Mouse (Mus musculus) gastrocnemius, adult 2 months (tissue): ENCODE measurements around the gene Strada. TPM values are rescaled to one million over a fixed set of nuclear protein-coding genes. Genes with fewer than 3 reads are reported as not detected.

Source experiments
- DNase-seq: peaks from one replicate; pipeline ENCODE4 v3.0.0; 2022
- H3K27ac ChIP-seq: fragments of 200-600 bp; 2 replicates; pipeline ENCODE4 v1.8.1; 2022; ENCODE audit warnings: mild to moderate bottlenecking
- H3K4me3 ChIP-seq: fragments of 200-600 bp; 2 replicates; pipeline ENCODE4 v1.8.1; 2022; ENCODE audit warnings: mild to moderate bottlenecking, moderate library complexity
- CTCF ChIP-seq: fragments of 200-600 bp; IDR thresholded peaks from 2 replicates; pipeline ENCODE4 v1.8.1; 2022; ENCODE audit warnings: antibody characterized with exemption, mild to moderate bottlenecking, moderate library complexity
- intact Hi-C: fragments of 180-260 bp; cut with DNase I; formaldehyde crosslinking; loops from one replicate; pipeline ENCODE4 v1.15.1; 2025
- total RNA-seq, 2 experiments: library from RNA; stranded (reverse); gene quantifications; 2 replicates each; pipeline ENCODE4 v1.2.3; 2021

Strada gene
- total RNA-seq, 2 experiments from 2014 or later, result 10.0 to 10.5 TPM

DNA sequence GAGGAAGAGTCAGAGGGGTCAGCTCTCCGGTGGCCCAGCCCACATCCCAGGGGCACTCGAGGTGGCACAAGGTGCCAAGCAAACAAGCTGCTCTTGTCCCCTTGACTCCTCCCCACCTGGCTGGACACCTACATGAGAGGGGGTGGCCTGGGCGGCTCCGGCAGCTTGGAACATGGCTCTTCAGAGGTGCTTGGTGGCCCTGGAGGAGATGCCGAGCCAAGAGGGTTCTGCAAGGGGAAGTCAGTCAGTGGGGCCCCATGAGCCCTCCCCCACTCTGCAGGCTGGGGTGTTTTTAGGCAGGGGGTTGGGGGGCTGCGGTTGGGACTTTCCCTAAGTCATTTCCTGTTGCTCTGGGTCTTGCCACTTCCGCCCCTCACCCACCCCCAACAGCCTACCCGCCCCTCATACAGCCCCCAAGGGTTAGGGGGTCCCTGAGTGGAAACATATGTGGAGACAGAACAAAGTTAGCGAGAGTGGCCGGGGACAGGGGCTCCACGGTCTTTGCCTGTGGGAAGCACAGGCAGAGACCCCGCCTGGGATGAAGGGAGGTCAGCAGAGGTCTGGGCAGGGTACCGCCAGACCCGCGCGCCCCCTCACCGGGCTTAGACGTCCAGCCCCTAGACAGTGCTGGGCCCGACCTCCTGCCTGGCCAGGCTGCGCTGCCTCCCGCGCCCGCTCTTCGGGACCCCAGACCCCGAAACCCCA is 42.6 kb downstream of the Strada start:
- peak; percentile 42 for DNase-seq
- Histone ChIP-seq H3K4me3 (peak overlapping the region; percentile 92), H3K27ac (peak overlapping the region; percentile 82)
- intact Hi-C loops, result loop anchor here (10.0 kb wide), 1 partner anchor 235 kb away; no protein-coding TSS in a partner anchor
- no peak for TF ChIP-seq CTCF

DNA sequence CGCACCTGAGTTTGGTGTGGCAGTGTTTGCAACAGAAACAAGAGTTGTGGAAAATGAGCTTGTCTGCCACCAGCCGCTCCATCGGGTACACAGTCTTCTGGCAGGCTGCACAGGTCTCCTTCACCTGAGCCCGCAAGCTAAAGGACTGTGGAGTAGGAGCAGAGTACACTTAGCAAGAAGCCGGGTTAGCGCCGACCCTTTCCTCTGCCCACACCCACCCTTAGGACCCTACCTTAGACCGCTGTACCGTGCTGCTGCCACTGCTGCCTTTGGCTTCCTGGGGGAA is 43.1 kb downstream of the Strada start:
- intact Hi-C loops, result loop anchor here (10.0 kb wide), 1 partner anchor 236 kb away; no protein-coding TSS in a partner anchor
- H3K27ac ChIP-seq, result peak overlapping the region; percentile 82; the same call in 1 of the 2 replicates
- no peak for TF ChIP-seq CTCF
- H3K4me3 ChIP-seq, result peak overlapping the region; percentile 92
- peak; percentile 36 for DNase-seq

DNA sequence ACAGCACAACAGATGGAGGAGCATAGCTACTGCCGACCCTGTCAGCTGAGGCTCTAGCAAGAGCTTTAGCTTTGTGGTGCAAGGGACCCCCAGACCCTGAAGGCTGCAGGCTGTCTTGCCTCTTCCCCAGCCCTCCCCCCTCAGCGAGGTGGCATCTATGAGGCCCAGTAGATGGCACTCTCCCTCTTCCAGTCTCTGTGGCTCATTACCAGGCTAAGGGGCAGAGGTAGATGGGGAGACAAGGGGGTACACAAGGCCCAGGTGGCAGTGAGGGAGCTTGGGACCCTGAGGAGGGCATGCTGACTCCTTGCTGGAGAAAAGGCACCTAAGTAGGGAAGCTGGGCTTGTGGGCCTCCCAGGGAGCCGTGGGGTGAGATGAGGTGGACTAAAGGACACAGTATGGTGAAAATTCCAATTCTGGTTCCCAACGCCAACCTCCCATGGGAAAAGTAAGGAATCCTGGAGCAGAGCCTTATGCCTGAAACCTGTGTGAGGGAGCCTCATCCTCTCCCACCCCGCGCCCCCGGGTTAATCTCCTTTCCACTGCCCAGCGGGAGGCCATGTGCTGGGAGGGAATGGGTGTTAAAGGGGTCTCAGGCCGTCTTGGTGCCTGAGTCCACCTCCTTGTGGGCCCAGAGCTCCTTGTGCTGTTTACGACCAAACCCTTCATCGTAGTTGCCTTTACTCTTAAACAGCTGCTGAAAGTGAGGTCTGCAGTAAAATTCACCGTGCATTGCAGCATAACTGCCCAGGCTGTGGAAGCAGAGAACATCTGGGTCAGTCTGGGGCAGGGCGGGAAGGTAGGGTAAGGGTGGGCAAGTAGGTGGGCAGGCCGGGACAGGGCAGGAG is 43.7 kb downstream of the Strada start:
- DNase-seq, result no peak
- Histone ChIP-seq H3K4me3 (peak overlapping the region; percentile 92), H3K27ac (peak overlapping the region; percentile 82; the same call in 1 of the 2 replicates)
- TF ChIP-seq CTCF, result peak; percentile 66
- intact Hi-C loops, result loop anchor here (10.0 kb wide), 1 partner anchor 236 kb away; no protein-coding TSS in a partner anchor

DNA sequence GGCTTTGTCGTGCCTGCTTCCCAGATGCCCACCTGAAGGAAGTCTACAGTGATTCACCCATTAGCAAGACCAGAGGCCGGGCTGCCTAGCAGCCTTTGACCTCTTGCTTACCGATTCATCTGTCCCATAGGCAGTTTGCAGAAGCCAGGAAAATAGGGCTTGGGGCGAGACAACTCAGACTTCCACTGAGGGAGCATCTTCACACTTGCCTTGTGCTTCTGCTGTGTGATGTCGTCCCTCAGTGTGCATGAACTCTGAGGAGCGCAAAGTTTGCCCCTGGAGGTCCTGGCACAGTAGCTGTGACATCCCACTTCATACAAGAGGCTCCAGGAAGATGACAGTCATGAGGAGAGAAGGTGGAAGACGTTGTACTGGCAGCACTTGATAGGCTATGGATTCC is 44.8 kb downstream of the Strada start:
- intact Hi-C loops, result loop anchor here (10.0 kb wide), 1 partner anchor 238 kb away; no protein-coding TSS in a partner anchor
- no peak overlapping the region for H3K27ac ChIP-seq
- TF ChIP-seq CTCF, result no peak
- DNase-seq, result no peak
- H3K4me3 ChIP-seq, result no peak overlapping the region

DNA sequence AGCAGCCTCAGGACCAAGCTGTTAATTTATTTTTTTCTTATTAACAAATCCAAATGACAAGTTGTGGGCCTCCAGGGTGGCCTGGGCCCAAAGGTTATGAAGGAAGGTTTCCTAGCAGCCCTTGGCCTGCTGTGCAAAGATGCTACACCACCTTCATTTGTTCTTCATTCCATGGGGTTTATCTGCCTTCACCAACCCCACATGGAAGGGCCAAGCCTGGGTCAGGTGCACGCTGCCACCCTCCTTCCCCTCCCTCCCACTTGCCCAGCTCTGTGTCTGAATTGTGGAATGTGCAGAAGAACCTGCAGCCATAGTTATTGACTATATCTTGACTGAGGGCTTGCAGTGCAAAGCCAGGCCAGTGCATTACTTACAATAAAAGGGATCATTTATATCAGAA is 45.7 kb downstream of the Strada start:
- no peak overlapping the region for H3K27ac ChIP-seq
- no peak for DNase-seq
- TF ChIP-seq CTCF, result no peak
- H3K4me3 ChIP-seq, result no peak overlapping the region
- intact Hi-C loops, result loop anchor here (10.0 kb wide), 1 partner anchor 239 kb away; no protein-coding TSS in a partner anchor

DNA sequence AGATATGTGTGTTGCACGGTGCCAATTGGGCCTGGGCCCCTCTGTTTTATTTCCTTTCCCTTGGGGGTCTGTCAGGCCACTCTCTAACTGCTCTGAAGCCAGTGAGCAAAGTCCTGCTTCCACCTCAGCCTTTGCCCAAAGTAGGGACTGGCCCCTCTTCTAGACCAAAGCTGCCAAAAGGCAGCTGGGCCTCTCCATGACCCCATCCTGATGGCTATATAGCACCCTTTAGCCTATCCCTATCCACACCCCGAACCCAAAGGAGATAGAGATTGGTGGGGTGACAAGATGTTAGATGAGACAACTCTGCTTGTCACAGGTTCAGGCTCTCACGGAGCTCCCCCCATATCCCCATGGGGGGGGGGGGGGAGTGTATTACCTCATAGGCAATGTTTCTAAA is 46.2 kb downstream of the Strada start:
- H3K27ac ChIP-seq, result no peak overlapping the region
- no peak for TF ChIP-seq CTCF
- no peak overlapping the region for H3K4me3 ChIP-seq
- DNase-seq, result no peak
- intact Hi-C loops, result loop anchor here (10.0 kb wide), 1 partner anchor 239 kb away; no protein-coding TSS in a partner anchor

DNA sequence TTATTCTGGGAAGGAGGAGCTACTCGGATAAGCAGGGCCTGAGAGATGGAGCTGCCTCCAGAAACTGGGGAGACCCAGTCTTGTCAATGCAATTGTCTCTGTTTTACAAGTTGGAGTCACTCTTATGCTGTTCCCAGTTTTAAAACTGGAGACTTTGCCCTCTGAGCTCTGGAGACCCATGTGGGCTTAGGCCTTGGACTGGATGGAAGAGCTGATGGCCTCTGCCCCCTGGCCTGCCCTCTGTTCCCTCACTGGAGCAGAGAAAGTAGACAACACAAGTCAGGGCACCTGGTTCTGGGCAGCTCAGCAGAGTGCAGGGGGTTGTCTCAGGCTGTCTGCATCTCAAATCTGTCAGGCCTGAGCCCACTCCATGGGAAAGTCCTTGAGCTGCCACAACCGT is 47.2 kb downstream of the Strada start:
- DNase-seq, result no peak
- intact Hi-C loops, result loop anchor here (10.0 kb wide), 1 partner anchor 240 kb away; no protein-coding TSS in a partner anchor
- Histone ChIP-seq H3K27ac (no peak overlapping the region), H3K4me3 (no peak overlapping the region)
- no peak for TF ChIP-seq CTCF

DNA sequence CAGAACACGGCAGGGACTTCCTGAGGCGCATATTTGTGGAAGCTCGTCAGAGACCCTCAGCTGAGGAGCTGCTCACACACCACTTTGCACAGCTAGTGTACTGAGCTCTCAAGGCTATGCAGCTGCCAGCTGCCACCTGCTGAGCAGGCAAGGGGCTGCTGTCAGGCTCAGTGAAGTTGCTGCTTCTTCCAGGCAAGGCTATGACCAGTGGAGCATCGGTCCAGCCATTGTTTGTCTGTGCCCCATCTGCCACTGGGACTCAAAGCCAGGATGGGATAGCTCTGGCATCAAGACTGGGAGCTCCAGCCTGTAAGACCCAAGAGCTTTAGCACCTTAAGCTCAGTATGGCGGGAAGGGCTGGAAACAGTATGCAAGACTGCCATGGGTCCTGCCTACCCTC is 47.9 kb downstream of the Strada start:
- intact Hi-C loops, result loop anchor here (10.0 kb wide), 1 partner anchor 241 kb away; no protein-coding TSS in a partner anchor
- Histone ChIP-seq H3K27ac (no peak overlapping the region), H3K4me3 (no peak overlapping the region)
- no peak for DNase-seq
- no peak for TF ChIP-seq CTCF

DNA sequence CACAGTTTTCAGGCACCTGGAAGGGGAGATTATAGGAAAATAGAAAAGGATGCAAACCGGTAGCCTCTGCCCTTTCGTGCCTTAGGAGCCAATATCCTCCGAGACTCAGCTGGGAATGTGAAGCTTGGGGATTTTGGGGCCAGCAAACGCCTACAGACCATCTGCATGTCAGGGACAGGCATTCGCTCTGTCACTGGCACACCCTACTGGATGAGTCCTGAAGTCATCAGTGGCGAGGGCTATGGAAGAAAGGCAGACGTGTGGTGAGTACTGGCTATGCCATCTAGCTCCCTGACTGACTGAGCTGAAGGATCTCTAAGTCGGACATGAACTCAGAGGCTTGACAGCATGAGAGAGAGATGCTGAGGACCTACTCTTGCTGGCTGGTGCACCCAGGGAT is 49.8 kb downstream of the Strada start:
- Histone ChIP-seq H3K27ac (no peak overlapping the region), H3K4me3 (no peak overlapping the region)
- no peak for TF ChIP-seq CTCF
- no peak for DNase-seq
- intact Hi-C loops, result loop anchor here (10.0 kb wide), 1 partner anchor 243 kb away; no protein-coding TSS in a partner anchor

DNA sequence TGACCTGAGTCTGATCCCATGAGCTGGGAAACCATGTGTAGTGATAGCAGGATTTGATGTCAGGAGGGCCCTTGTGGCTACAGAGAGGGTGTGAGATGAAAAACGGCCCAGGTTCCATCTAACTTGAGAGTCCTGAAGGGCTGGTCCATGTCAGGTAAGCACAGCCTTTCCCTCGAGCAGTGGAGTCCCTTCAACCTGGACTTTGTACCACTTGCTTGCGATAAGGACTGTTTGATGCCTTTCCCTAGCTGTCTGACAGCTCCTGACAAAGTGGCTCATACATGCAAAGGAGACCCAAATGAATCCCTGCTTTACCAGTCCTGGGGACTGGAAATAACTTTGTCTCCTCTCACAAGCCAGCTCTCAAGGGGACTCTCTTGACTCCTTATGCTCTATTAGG is 50.7 kb downstream of the Strada start:
- Histone ChIP-seq H3K4me3 (no peak overlapping the region), H3K27ac (no peak overlapping the region)
- intact Hi-C loops, result loop anchor here (10.0 kb wide), 1 partner anchor 244 kb away; no protein-coding TSS in a partner anchor
- no peak for TF ChIP-seq CTCF
- DNase-seq, result no peak

DNA sequence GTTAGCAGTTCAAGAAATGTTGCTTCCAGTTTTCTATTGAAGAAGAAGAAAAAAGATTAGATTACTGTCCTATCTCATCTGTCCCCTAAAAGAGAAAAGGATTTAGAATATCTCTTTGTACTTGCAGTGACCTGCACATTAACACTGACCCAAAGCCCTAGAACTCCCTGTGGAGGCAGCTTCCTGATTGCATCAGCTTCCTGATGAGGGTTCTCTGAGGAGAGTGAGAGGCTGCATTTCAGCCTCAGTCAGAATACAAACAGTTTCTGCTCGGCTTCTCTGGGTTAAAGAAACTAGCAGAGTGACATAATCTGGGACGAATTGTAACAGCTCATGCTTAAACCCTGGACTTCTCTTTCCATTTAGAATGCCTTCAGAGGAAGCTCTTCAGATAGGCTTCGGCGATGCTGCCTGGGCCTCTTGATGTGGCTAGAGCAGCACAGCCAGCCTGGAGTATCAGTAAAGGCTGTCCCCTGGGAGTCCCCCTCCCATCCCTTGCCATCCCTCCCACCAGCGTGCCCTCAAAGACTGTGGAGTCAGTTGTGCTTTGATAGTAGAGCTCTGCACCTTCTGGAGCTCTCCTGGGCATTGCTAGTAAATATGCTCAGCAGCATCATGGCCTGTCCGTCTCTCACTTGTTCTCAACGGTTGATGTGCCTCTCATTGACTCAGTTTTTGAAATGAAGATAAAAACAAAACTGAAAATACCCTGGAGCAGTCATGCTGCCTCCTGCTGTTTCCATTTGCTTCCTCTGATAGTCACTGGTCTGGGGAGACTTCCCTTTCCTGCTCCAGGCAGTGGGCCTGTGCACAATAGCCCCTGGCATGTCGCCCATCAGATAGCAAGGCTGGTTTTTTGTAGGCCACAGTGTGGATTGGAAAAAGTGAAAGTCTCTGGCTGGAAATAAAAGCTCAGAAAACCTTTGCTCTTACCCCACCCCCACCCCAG is 67.1 kb downstream of the Strada start:
- peak overlapping the region; percentile 85 for H3K27ac ChIP-seq
- peak; percentile 30; the same call in 1 of the 2 replicates for TF ChIP-seq CTCF
- intact Hi-C loops, result no loop called here
- DNase-seq, result peak; percentile 82
- H3K4me3 ChIP-seq, result peak overlapping the region; percentile 68

DNA sequence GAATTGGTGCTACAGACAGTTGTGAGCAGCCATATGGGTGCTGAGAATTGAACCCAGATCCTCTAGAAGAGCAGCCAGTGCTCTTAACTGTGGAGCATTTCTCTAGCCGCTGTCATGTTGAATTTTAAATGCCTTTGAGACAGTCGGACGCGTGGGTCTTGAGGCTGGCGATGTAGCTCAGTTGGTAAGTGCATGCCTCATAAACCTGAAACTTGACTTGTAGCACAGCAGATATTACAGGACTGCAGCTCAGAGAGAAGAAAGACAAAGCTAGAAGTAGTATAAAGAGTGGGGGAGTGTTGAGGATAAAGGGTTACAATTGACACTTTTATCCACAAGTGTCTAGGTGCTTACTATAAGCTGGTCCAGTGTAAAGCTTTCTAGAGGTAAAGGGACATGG is 69.5 kb downstream of the Strada start:
- DNase-seq, result no peak
- Histone ChIP-seq H3K4me3 (no peak overlapping the region), H3K27ac (no peak overlapping the region)
- TF ChIP-seq CTCF, result no peak
- intact Hi-C loops, result no loop called here
